Mouse (Mus musculus): ENCODE measurements around the gene Vmn1r115.
"Not testable (repeated sequence)": the region's sequence is repeated elsewhere in the genome, so short reads cannot be mapped to it uniquely, and the experiment has no call there.

Gene Vmn1r115

GRCm38 (mm10) chr7:20844885-20845284 lies at the start of gene Vmn1r115:
Gene Vmn1r115 (minus strand): TSS chr7:20844985.
- not testable (repeated sequence) for DNase-seq (ENCODE audit: low spot score in 2 of 2)

- not testable (repeated sequence) for DNase-seq (ENCODE audit: low spot score in 2 of 2)
Observed at GRCm38 (mm10) chr7:20884021-20884420, 39.2 kb upstream of the Vmn1r115 start, which contains the start of gene Vmn1r117. Gene Vmn1r117 (minus strand): TSS chr7:20884121.

- DNase-seq (ENCODE audit: low spot score in 2 of 2), result not testable (repeated sequence)
Observed at GRCm38 (mm10) chr7:20871956-20872355, 27.2 kb upstream of the Vmn1r115 start, which contains the start of gene Vmn1r116. Gene Vmn1r116 (plus strand): TSS chr7:20872256.

GRCm38 (mm10) chr7:20812086-20812485 lies 32.7 kb downstream of the Vmn1r115 start, which contains the start of gene Vmn1r114:
Gene Vmn1r114 (minus strand): TSS chr7:20812186.
- DNase-seq (ENCODE audit: low spot score in 2 of 2), result not testable (repeated sequence)

All from right cerebral cortex, postnatal 36 days (tissue).